Mouse (Mus musculus): ENCODE measurements around the gene Hoxa6. TPM values are rescaled to one million over a fixed set of nuclear protein-coding genes. Genes with fewer than 3 reads are reported as not detected.

Gene Hoxa6
- polyA plus RNA-seq, 1 experiment = not detected

- peaks cover 56% of the 10 kb centered on the region for H3K27me3 ChIP-seq (ENCODE audit: control insufficient read depth, insufficient read depth, low read length, poor library complexity, severe bottlenecking)
- no peak overlapping the region for H3K4me3 ChIP-seq (ENCODE audit: low read depth, low read length)
- no peaks in the 10 kb centered on the region for H3K36me3 ChIP-seq (ENCODE audit: control insufficient read depth, insufficient read depth, low read length, poor library complexity, severe bottlenecking)
- H3K9ac ChIP-seq (ENCODE audit: low read depth, poor library complexity, severe bottlenecking) = peak overlapping the region; percentile 28; the same call in 1 of the 2 replicates
- H3K9me3 ChIP-seq (replicated peaks; ENCODE audit: control insufficient read depth, insufficient read depth, low read length, poor library complexity, severe bottlenecking) = no peaks in the 10 kb centered on the region
- no peaks in the 10 kb centered on the region for H3K4me1 ChIP-seq (ENCODE audit: control insufficient read depth, insufficient read depth, low read length)
- TF ChIP-seq CTCF (IDR thresholded peaks at IDR 0.05; ENCODE audit: low read depth, low read length) = no peak
- no peak for TF ChIP-seq POLR2A (IDR thresholded peaks at IDR 0.05; ENCODE audit: insufficient read depth, low read length)
- no peak for TF ChIP-seq EP300 (IDR thresholded peaks at IDR 0.05; ENCODE audit: insufficient read depth, low read depth, low read length)
- H3K27ac ChIP-seq (ENCODE audit: insufficient read depth, low read length) = no peak overlapping the region
Measured at GRCm38 (mm10) chr6:52171938-52172337, 36.6 kb downstream of the Hoxa6 start.

- H3K4me1 ChIP-seq (ENCODE audit: control insufficient read depth, insufficient read depth, low read length) = no peaks in the 10 kb centered on the region
- H3K27ac ChIP-seq (ENCODE audit: insufficient read depth, low read length) = no peak overlapping the region
- no peaks in the 10 kb centered on the region for H3K36me3 ChIP-seq (ENCODE audit: control insufficient read depth, insufficient read depth, low read length, poor library complexity, severe bottlenecking)
- no peak overlapping the region for H3K9ac ChIP-seq (ENCODE audit: low read depth, poor library complexity, severe bottlenecking)
- no peaks in the 10 kb centered on the region for H3K9me3 ChIP-seq (replicated peaks; ENCODE audit: control insufficient read depth, insufficient read depth, low read length, poor library complexity, severe bottlenecking)
- TF ChIP-seq CTCF (IDR thresholded peaks at IDR 0.05; ENCODE audit: low read depth, low read length) = no peak
- TF ChIP-seq EP300 (IDR thresholded peaks at IDR 0.05; ENCODE audit: insufficient read depth, low read depth, low read length) = no peak
- no peak for TF ChIP-seq POLR2A (IDR thresholded peaks at IDR 0.05; ENCODE audit: insufficient read depth, low read length)
- H3K4me3 ChIP-seq (ENCODE audit: low read depth, low read length) = no peak overlapping the region
- H3K27me3 ChIP-seq (ENCODE audit: control insufficient read depth, insufficient read depth, low read length, poor library complexity, severe bottlenecking) = peaks cover 56% of the 10 kb centered on the region
Measured at GRCm38 (mm10) chr6:52171331-52171730, 37.2 kb downstream of the Hoxa6 start.

- Histone ChIP-seq H3K27ac (ENCODE audit: insufficient read depth, low read length) (no peak overlapping the region), H3K4me1 (ENCODE audit: control insufficient read depth, insufficient read depth, low read length) (no peaks in the 10 kb centered on the region), H3K4me3 (ENCODE audit: low read depth, low read length) (no peak overlapping the region; the same call in 1 of the 2 replicates), H3K9me3 (replicated peaks; ENCODE audit: control insufficient read depth, insufficient read depth, low read length, poor library complexity, severe bottlenecking) (no peaks in the 10 kb centered on the region), H3K27me3 (ENCODE audit: control insufficient read depth, insufficient read depth, low read length, poor library complexity, severe bottlenecking) (peaks cover 54% of the 10 kb centered on the region), H3K36me3 (ENCODE audit: control insufficient read depth, insufficient read depth, low read length, poor library complexity, severe bottlenecking) (no peaks in the 10 kb centered on the region), H3K9ac (ENCODE audit: low read depth, poor library complexity, severe bottlenecking) (no peak overlapping the region)
- no peak for TF ChIP-seq POLR2A (IDR thresholded peaks at IDR 0.05; ENCODE audit: insufficient read depth, low read length)
- no peak for TF ChIP-seq EP300 (IDR thresholded peaks at IDR 0.05; ENCODE audit: insufficient read depth, low read depth, low read length)
- no peak for TF ChIP-seq CTCF (IDR thresholded peaks at IDR 0.05; ENCODE audit: low read depth, low read length)
Measured at GRCm38 (mm10) chr6:52170898-52171223, 37.7 kb downstream of the Hoxa6 start.

GRCm38 (mm10) chr6:52170166-52170897 lies 38.2 kb downstream of the Hoxa6 start:
- H3K4me3 ChIP-seq (ENCODE audit: low read depth, low read length) = peak overlapping the region; percentile 47
- H3K9me3 ChIP-seq (replicated peaks; ENCODE audit: control insufficient read depth, insufficient read depth, low read length, poor library complexity, severe bottlenecking) = no peaks in the 10 kb centered on the region
- TF ChIP-seq EP300 (IDR thresholded peaks at IDR 0.05; ENCODE audit: insufficient read depth, low read depth, low read length) (no peak), CTCF (IDR thresholded peaks at IDR 0.05; ENCODE audit: low read depth, low read length) (no peak), POLR2A (IDR thresholded peaks at IDR 0.05; ENCODE audit: insufficient read depth, low read length) (no peak)
- H3K9ac ChIP-seq (ENCODE audit: low read depth, poor library complexity, severe bottlenecking) = no peak overlapping the region
- H3K36me3 ChIP-seq (ENCODE audit: control insufficient read depth, insufficient read depth, low read length, poor library complexity, severe bottlenecking) = no peaks in the 10 kb centered on the region
- no peaks in the 10 kb centered on the region for H3K4me1 ChIP-seq (ENCODE audit: control insufficient read depth, insufficient read depth, low read length)
- H3K27ac ChIP-seq (ENCODE audit: insufficient read depth, low read length) = no peak overlapping the region
- peaks cover 55% of the 10 kb centered on the region for H3K27me3 ChIP-seq (ENCODE audit: control insufficient read depth, insufficient read depth, low read length, poor library complexity, severe bottlenecking)

- Histone ChIP-seq H3K4me1 (ENCODE audit: control insufficient read depth, insufficient read depth, low read length) (no peaks in the 10 kb centered on the region), H3K4me3 (ENCODE audit: low read depth, low read length) (no peak overlapping the region), H3K27me3 (ENCODE audit: control insufficient read depth, insufficient read depth, low read length, poor library complexity, severe bottlenecking) (peaks cover 56% of the 10 kb centered on the region), H3K36me3 (ENCODE audit: control insufficient read depth, insufficient read depth, low read length, poor library complexity, severe bottlenecking) (no peaks in the 10 kb centered on the region), H3K9ac (ENCODE audit: low read depth, poor library complexity, severe bottlenecking) (no peak overlapping the region), H3K9me3 (replicated peaks; ENCODE audit: control insufficient read depth, insufficient read depth, low read length, poor library complexity, severe bottlenecking) (no peaks in the 10 kb centered on the region), H3K27ac (ENCODE audit: insufficient read depth, low read length) (no peak overlapping the region)
- no peak for TF ChIP-seq CTCF (IDR thresholded peaks at IDR 0.05; ENCODE audit: low read depth, low read length)
- no peak for TF ChIP-seq POLR2A (IDR thresholded peaks at IDR 0.05; ENCODE audit: insufficient read depth, low read length)
- no peak for TF ChIP-seq EP300 (IDR thresholded peaks at IDR 0.05; ENCODE audit: insufficient read depth, low read depth, low read length)
Measured at GRCm38 (mm10) chr6:52169499-52170165, 38.9 kb downstream of the Hoxa6 start.

Measured in ES-Bruce4 (cell line).